Mouse (Mus musculus) lung, adult 2 months (tissue): ENCODE measurements around the gene Ppp1r11.

Experiments
- CTCF ChIP-seq: fragments of 200-500 bp; IDR thresholded peaks from 2 replicates; pipeline ENCODE4 v1.5.1; 2011; ENCODE audit warnings: mild to moderate bottlenecking, low read length, control low read depth; ENCODE audit not compliant: insufficient read depth
- POLR2A ChIP-seq: fragments of 200-500 bp; IDR thresholded peaks from 2 replicates; pipeline ENCODE4 v1.6.1; 2011; ENCODE audit warnings: low read depth, mild to moderate bottlenecking, control low read depth, low read length, borderline replicate concordance; ENCODE audit errors: extremely low read depth

DNA sequence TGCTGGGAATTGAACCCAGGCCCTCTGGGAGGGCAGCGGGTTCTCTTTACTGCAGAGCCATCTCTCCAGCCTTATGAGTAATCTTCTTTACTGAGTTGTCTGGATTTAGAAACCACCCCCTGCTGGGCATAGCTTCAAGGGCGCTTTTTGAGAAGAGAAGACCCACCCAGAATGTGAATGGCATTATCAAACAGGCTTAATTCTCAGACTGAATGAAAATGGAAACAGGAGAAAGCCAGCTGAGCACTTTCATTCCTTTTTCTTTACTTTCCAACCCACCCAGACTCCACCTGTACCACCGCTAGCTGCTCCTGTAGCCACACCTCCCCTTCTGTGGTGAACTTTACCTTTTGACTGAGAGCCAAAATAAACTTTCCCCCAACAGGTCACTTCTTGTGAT is 43.9 kb upstream of the Ppp1r11 start:
- TF ChIP-seq POLR2A (no peak), CTCF (no peak)
